Mouse (Mus musculus) MEL (cell line): ENCODE data around the gene Cerk. TPM values are rescaled to one million over a fixed set of nuclear protein-coding genes. Genes with fewer than 3 reads are reported as not detected.

ENCODE experiments used
- DNase-seq: peaks from one replicate; pipeline ENCODE4 v3.0.0; 2011; ENCODE audit warnings: low read depth, low spot score
- H3K27ac ChIP-seq: 2 replicates; pipeline ENCODE4 v1.5.1; 2012; ENCODE audit warnings: low read depth, mild to moderate bottlenecking, control low read depth, low read length, moderate library complexity; ENCODE audit not compliant: control insufficient read depth
- H3K27me3 ChIP-seq, 2 experiments: fragments of 150-350 bp in 1 of 2; sonication (generic) in 1 of 2; 2 replicates each; pipeline ENCODE4 v1.6.1; 2012; ENCODE audit warnings: low read length in 2 of 2, mild to moderate bottlenecking in 2 of 2, improper control_type of control experiment in 1 of 2, moderate library complexity in 1 of 2; ENCODE audit not compliant: insufficient read depth in 2 of 2, control insufficient read depth in 1 of 2
- H3K36me3 ChIP-seq, 2 experiments: 2 replicates each; pipeline ENCODE4 v1.6.1; 2012 to 2014; ENCODE audit warnings: low read length in 2 of 2, improper control_type of control experiment in 1 of 2, inconsistent platforms in 1 of 2, mild to moderate bottlenecking in 1 of 2; ENCODE audit not compliant: insufficient read depth in 2 of 2, control insufficient read depth in 1 of 2
- H3K4me1 ChIP-seq, 2 experiments: fragments of 150-350 bp in 1 of 2; sonication (generic) in 1 of 2; 2 replicates each; pipeline ENCODE4 v1.6.1; 2012; ENCODE audit warnings: low read length in 2 of 2, improper control_type of control experiment in 1 of 2, mild to moderate bottlenecking in 1 of 2; ENCODE audit not compliant: insufficient read depth in 2 of 2, control insufficient read depth in 1 of 2
- H3K4me3 ChIP-seq, 2 experiments: fragments of 150-350 bp in 1 of 2; sonication (generic) in 1 of 2; 2 replicates each; pipeline ENCODE4 v1.5.1; 2012; ENCODE audit warnings: low read depth in 2 of 2, low read length in 2 of 2, mild to moderate bottlenecking in 2 of 2, moderate library complexity in 2 of 2, control low read depth in 1 of 2, improper control_type of control experiment in 1 of 2; ENCODE audit not compliant: control insufficient read depth in 1 of 2, insufficient read depth in 1 of 2
- H3K79me2 ChIP-seq: 2 replicates; pipeline ENCODE4 v1.6.1; 2012; ENCODE audit warnings: mild to moderate bottlenecking, low read length, moderate library complexity; ENCODE audit not compliant: control insufficient read depth, poor library complexity, insufficient read depth
- H3K9ac ChIP-seq: 2 replicates; pipeline ENCODE4 v1.6.1; 2012; ENCODE audit warnings: low read depth, mild to moderate bottlenecking, control low read depth, low read length, moderate library complexity; ENCODE audit not compliant: control insufficient read depth, poor library complexity, severe bottlenecking
- H3K9me3 ChIP-seq: fragments of 150-350 bp; sonication (generic); replicated peaks from 2 replicates; pipeline ENCODE4 v1.6.1; 2012; ENCODE audit warnings: mild to moderate bottlenecking, low read length, improper control_type of control experiment, moderate library complexity; ENCODE audit not compliant: insufficient read depth
- CHD1 ChIP-seq: IDR thresholded peaks from 2 replicates; pipeline ENCODE4 v1.6.1; 2012; ENCODE audit warnings: low read depth, mild to moderate bottlenecking, inconsistent platforms, low read length, improper control_type of control experiment
- E2F4 ChIP-seq: IDR thresholded peaks from 2 replicates; pipeline ENCODE4 v1.6.1; 2011; ENCODE audit warnings: low read depth, low read length, improper control_type of control experiment, borderline replicate concordance
- ELF1 ChIP-seq: IDR thresholded peaks from 2 replicates; pipeline ENCODE4 v1.6.1; 2014; ENCODE audit warnings: low read depth, mild to moderate bottlenecking, inconsistent platforms, low read length, improper control_type of control experiment, moderate library complexity
- ETS1 ChIP-seq: IDR thresholded peaks from 2 replicates; pipeline ENCODE4 v1.6.1; 2012; ENCODE audit warnings: low read depth, mild to moderate bottlenecking, inconsistent platforms, low read length, improper control_type of control experiment, moderate library complexity
- GABPA ChIP-seq: IDR thresholded peaks from 2 replicates; pipeline ENCODE4 v1.6.1; 2012; ENCODE audit warnings: low read depth, mild to moderate bottlenecking, inconsistent platforms, low read length, improper control_type of control experiment, moderate library complexity
- GATA1 ChIP-seq: IDR thresholded peaks from 2 replicates; pipeline ENCODE4 v1.6.1; 2011; ENCODE audit warnings: low read depth, low read length, improper control_type of control experiment
- MAX ChIP-seq: IDR thresholded peaks from 2 replicates; pipeline ENCODE4 v1.6.1; 2011; ENCODE audit warnings: low read length, improper control_type of control experiment
- MAZ ChIP-seq: IDR thresholded peaks from 2 replicates; pipeline ENCODE4 v1.6.1; 2012; ENCODE audit warnings: low read depth, mild to moderate bottlenecking, inconsistent platforms, low read length, improper control_type of control experiment
- MEF2A ChIP-seq: IDR thresholded peaks from 2 replicates; pipeline ENCODE4 v1.6.1; 2014; ENCODE audit warnings: low read depth, mild to moderate bottlenecking, inconsistent platforms, low read length, improper control_type of control experiment; ENCODE audit not compliant: poor library complexity, insufficient replicate concordance, severe bottlenecking; ENCODE audit errors: extremely low read depth
- MXI1 ChIP-seq: IDR thresholded peaks from 2 replicates; pipeline ENCODE4 v1.6.1; 2011; ENCODE audit warnings: mild to moderate bottlenecking, low read depth, low read length, improper control_type of control experiment
- MYC ChIP-seq: IDR thresholded peaks from 2 replicates; pipeline ENCODE4 v1.6.1; 2011; ENCODE audit warnings: low read depth, mild to moderate bottlenecking, low read length, improper control_type of control experiment, moderate library complexity
- NRF1 ChIP-seq: IDR thresholded peaks from 2 replicates; pipeline ENCODE4 v1.6.1; 2014; ENCODE audit warnings: low read depth, mild to moderate bottlenecking, inconsistent platforms, low read length, improper control_type of control experiment, moderate library complexity; ENCODE audit not compliant: poor library complexity, insufficient read depth, severe bottlenecking
- POLR2A ChIP-seq, 2 experiments: IDR thresholded peaks; 2 replicates each; pipeline ENCODE4 v1.6.1; 2011 to 2012; ENCODE audit warnings: low read length in 2 of 2, mild to moderate bottlenecking in 2 of 2, control low read depth in 1 of 2, improper control_type of control experiment in 1 of 2, low read depth in 1 of 2, moderate library complexity in 1 of 2; ENCODE audit not compliant: control insufficient read depth in 1 of 2, insufficient read depth in 1 of 2, poor library complexity in 1 of 2
- RCOR1 ChIP-seq: IDR thresholded peaks from 2 replicates; pipeline ENCODE4 v1.6.1; 2012; ENCODE audit warnings: low read depth, mild to moderate bottlenecking, inconsistent platforms, low read length, improper control_type of control experiment
- SIN3A ChIP-seq: IDR thresholded peaks from 2 replicates; pipeline ENCODE4 v1.6.1; 2012; ENCODE audit warnings: low read length, improper control_type of control experiment, inconsistent platforms
- SMC3 ChIP-seq: IDR thresholded peaks from 2 replicates; pipeline ENCODE4 v1.6.1; 2011; ENCODE audit warnings: low read depth, low read length, improper control_type of control experiment
- TBP ChIP-seq: IDR thresholded peaks from 2 replicates; pipeline ENCODE4 v1.8.0; 2011; ENCODE audit warnings: low read depth, low read length, improper control_type of control experiment
- TCF12 ChIP-seq: IDR thresholded peaks from 2 replicates; pipeline ENCODE4 v1.6.1; 2014; ENCODE audit warnings: low read depth, mild to moderate bottlenecking, inconsistent platforms, low read length, improper control_type of control experiment, moderate library complexity
- USF2 ChIP-seq, 2 experiments: IDR thresholded peaks; 2 replicates each; pipeline ENCODE4 v1.6.1; 2011 to 2012; ENCODE audit warnings: improper control_type of control experiment in 2 of 2, low read length in 2 of 2, borderline replicate concordance in 1 of 2, inconsistent platforms in 1 of 2, low read depth in 1 of 2, mild to moderate bottlenecking in 1 of 2; ENCODE audit not compliant: insufficient read depth in 1 of 2
- ZC3H11A ChIP-seq: IDR thresholded peaks from 2 replicates; pipeline ENCODE4 v1.6.1; 2012; ENCODE audit warnings: low read depth, mild to moderate bottlenecking, inconsistent platforms, low read length, improper control_type of control experiment
- ZKSCAN1 ChIP-seq: IDR thresholded peaks from 2 replicates; pipeline ENCODE4 v1.6.1; 2012; ENCODE audit warnings: low read depth, mild to moderate bottlenecking, inconsistent platforms, low read length, improper control_type of control experiment, moderate library complexity
- ZNF384 ChIP-seq: IDR thresholded peaks from 2 replicates; pipeline ENCODE4 v1.6.1; 2012; ENCODE audit warnings: low read depth, mild to moderate bottlenecking, inconsistent platforms, low read length, improper control_type of control experiment
- polyA plus RNA-seq, 2 experiments: library from polyadenylated mRNA; stranded (reverse) in 1 of 2; unstranded in 1 of 2; fragments of >175 nt in 1 of 2; fragments of >200 nt in 1 of 2; gene quantifications; 2 replicates each; pipeline versions ENCODE4 v1.2.1 to v1.2.4; 2012; ENCODE audit warnings: low replicate concordance in 2 of 2, low read depth in 1 of 2; ENCODE audit not compliant: insufficient read length in 2 of 2, insufficient read depth in 1 of 2, missing spikeins in 1 of 2
- total RNA-seq: library from RNA; depleted of rRNA; stranded (reverse); fragments of 300-350 nt; gene quantifications from 2 replicates; pipeline ENCODE4 v1.2.3, GENCODE M21; 2012

Gene Cerk
- total and polyA plus RNA-seq, 3 experiments, result 4.1 to 9.5 TPM; not detected in 1

GRCm38 (mm10) chr15:86203292-86203793, 17.4 kb upstream of the Cerk start:
- peak overlapping the region; percentile 32 for H3K9ac ChIP-seq
- DNase-seq, result no peak
- TF ChIP-seq MYC (no peak), TCF12 (no peak)
- no peak overlapping the region; a peak in 1 of 4 replicates for H3K4me3 ChIP-seq
- H3K79me2 ChIP-seq, result no peaks in the 10 kb centered on the region
- H3K36me3 ChIP-seq, result peaks cover 0 to 11% of the 10 kb centered on the region in 2 experiments; a peak in 2 of 4 replicates
- H3K4me1 ChIP-seq, result peaks cover 3 to 41% of the 10 kb centered on the region in 2 experiments
- no peaks in the 10 kb centered on the region for H3K9me3 ChIP-seq
- H3K27me3 ChIP-seq, result no peaks in the 10 kb centered on the region
- H3K27ac ChIP-seq, result peak overlapping the region; percentile 21; the same call in 1 of the 2 replicates

GRCm38 (mm10) chr15:86202640-86203039, 16.7 kb upstream of the Cerk start:
- Histone ChIP-seq H3K79me2 (no peaks in the 10 kb centered on the region), H3K4me1 (peaks cover 3 to 41% of the 10 kb centered on the region in 2 experiments), H3K27me3 (no peaks in the 10 kb centered on the region), H3K9me3 (no peaks in the 10 kb centered on the region), H3K36me3 (peaks cover 0 to 11% of the 10 kb centered on the region in 2 experiments; a peak in 2 of 4 replicates), H3K27ac (no peak overlapping the region), H3K4me3 (peak overlapping the region in 1 of 2 experiments; percentile 2; a peak in 1 of 4 replicates), H3K9ac (no peak overlapping the region)
- peak; percentile 84 for TF ChIP-seq MAZ
- TF ChIP-seq ETS1, result no peak
- TF ChIP-seq MEF2A, result no peak
- TF ChIP-seq ELF1, result peak; percentile 77
- no peak for TF ChIP-seq ZC3H11A
- TF ChIP-seq NRF1, result no peak
- peak; percentile 25; the same call in 1 of the 2 replicates for TF ChIP-seq MAX
- TF ChIP-seq SIN3A, result peak; percentile 76
- no peak for TF ChIP-seq POLR2A (IDR thresholded peaks at IDR 0.05; ENCODE audit: control insufficient read depth in 1 of 2, insufficient read depth in 1 of 2, low read depth in 1 of 2, low read length in 2 of 2, poor library complexity in 1 of 2)
- 0 out of 2 replicates have a peak, but pooled peaks have one; percentile 32 for TF ChIP-seq MYC
- TF ChIP-seq USF2 (IDR thresholded peaks at IDR 0.05; ENCODE audit: borderline replicate concordance in 1 of 2, insufficient read depth in 1 of 2, low read depth in 1 of 2, low read length in 2 of 2), result no peak
- TF ChIP-seq SMC3, result no peak
- TF ChIP-seq ZKSCAN1, result no peak
- TF ChIP-seq CHD1, result no peak
- TF ChIP-seq MXI1, result peak; percentile 76
- TF ChIP-seq GABPA, result no peak
- 0 out of 2 replicates have a peak, but pooled peaks have one; percentile 17 for TF ChIP-seq TBP
- TF ChIP-seq GATA1, result no peak
- TF ChIP-seq ZNF384, result 0 out of 2 replicates have a peak, but pooled peaks have one; percentile 22
- no peak for TF ChIP-seq E2F4
- TF ChIP-seq RCOR1, result peak; percentile 50; the same call in 1 of the 2 replicates
- DNase-seq, result peak; percentile 81
